Mouse (Mus musculus) embryonic facial prominence, embryonic 15.5 days (tissue): ENCODE measurements around the gene Cap1. TPM values are rescaled to one million over a fixed set of nuclear protein-coding genes. Genes with fewer than 3 reads are reported as not detected.

ENCODE experiments used
- ATAC-seq: fragments of 200-750 bp; cut with Nextera tagmentation; 2 replicates; pipeline ENCODE4 v1.8.0; 2017; ENCODE audit warnings: low read depth, moderate TSS enrichment; ENCODE audit not compliant: insufficient number of reproducible peaks, low FRiP score, low TSS enrichment
- H3K27ac ChIP-seq: fragments of 300-500 bp; sonication (generic); replicated peaks from 2 replicates; pipeline ENCODE4 v1.5.1; 2015; ENCODE audit warnings: mild to moderate bottlenecking, inconsistent platforms
- H3K27me3 ChIP-seq: fragments of 300-500 bp; sonication (generic); 2 replicates; pipeline ENCODE4 v1.6.1; 2015; ENCODE audit warnings: inconsistent platforms
- H3K36me3 ChIP-seq: fragments of 300-500 bp; sonication (generic); 2 replicates; pipeline ENCODE4 v1.6.1; 2015; ENCODE audit warnings: mild to moderate bottlenecking, inconsistent platforms
- H3K4me1 ChIP-seq: fragments of 300-500 bp; sonication (generic); 2 replicates; pipeline ENCODE4 v1.6.1; 2015; ENCODE audit warnings: inconsistent platforms
- H3K4me2 ChIP-seq: fragments of 300-500 bp; sonication (generic); replicated peaks from 2 replicates; pipeline ENCODE4 v1.6.1; 2015; ENCODE audit warnings: mild to moderate bottlenecking, inconsistent platforms
- H3K4me3 ChIP-seq: fragments of 300-500 bp; sonication (generic); replicated peaks from 2 replicates; pipeline ENCODE4 v1.5.1; 2015; ENCODE audit warnings: mild to moderate bottlenecking, inconsistent platforms
- H3K9ac ChIP-seq: fragments of 300-500 bp; sonication (generic); 2 replicates; pipeline ENCODE4 v1.6.1; 2015; ENCODE audit warnings: inconsistent platforms
- H3K9me3 ChIP-seq: fragments of 300-500 bp; sonication (generic); replicated peaks from 2 replicates; pipeline ENCODE4 v1.6.1; 2016; ENCODE audit warnings: inconsistent platforms
- WGBS: fragments of 180-500 bp; shearing (Covaris S2); methylation state at CpG from one replicate; pipeline ENCODE4 v1.1.7; 2015; 5-methylcytosine and 5-hydroxymethylcytosine counted together
- polyA plus RNA-seq: library from polyadenylated mRNA; unstranded; fragments of >200 nt; fragmentation: Nextera tagmentation; extraction: Ambion mirVana; gene quantifications from 2 replicates; pipeline ENCODE4 v1.2.1, GENCODE M21; 2015

Gene Cap1
- polyA plus RNA-seq, 1 experiment from 2014 or later, result 74.5 TPM

DNA sequence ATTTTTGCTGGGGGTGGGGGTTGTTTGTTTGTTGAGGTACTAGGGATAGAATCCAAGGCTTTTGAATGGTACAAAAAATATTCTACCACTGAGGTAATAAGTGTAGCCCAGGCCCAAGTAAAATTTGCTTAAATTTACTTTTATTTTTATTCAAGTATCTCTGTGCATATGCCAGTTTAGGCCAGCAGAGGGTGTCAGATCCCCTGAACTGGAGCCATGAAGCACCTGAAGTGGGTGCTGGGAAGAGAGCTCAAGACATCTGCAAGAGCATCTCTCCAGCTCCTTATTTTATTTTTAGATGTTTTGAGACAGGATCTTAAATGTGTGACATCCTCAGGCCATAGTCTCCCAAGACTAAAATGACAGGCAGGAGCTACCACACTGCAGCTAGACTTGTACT, 15.8 kb downstream of the Cap1 start:
- no peaks in the 10 kb centered on the region for H3K4me1 ChIP-seq
- no peak overlapping the region for H3K4me2 ChIP-seq
- H3K9ac ChIP-seq, result no peak overlapping the region
- H3K27me3 ChIP-seq, result no peaks in the 10 kb centered on the region
- H3K4me3 ChIP-seq, result no peak overlapping the region
- no peaks in the 10 kb centered on the region for H3K9me3 ChIP-seq
- peaks cover 66% of the 10 kb centered on the region for H3K36me3 ChIP-seq
- ATAC-seq, result no peak
- no peak overlapping the region for H3K27ac ChIP-seq

DNA sequence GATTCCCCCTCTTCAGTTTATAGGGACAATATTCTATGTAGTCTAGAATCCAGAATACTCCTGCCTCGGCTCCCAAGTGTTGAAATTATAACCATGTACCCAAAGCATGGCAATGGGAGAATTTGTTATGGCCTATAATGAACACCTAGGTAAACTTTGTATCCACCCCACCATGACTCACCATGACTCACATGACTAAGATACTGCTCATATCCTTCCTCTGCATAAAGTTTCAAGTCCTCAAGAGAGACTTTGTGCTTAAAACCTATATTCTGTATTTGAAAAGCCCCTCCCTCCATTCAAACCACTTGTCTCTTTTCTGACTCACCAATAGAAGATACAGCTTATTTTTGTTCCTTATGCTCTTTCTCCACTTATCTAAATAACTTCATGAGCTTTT, 17.8 kb downstream of the Cap1 start:
- no peak for ATAC-seq
- no peak overlapping the region for H3K4me2 ChIP-seq
- H3K4me3 ChIP-seq, result no peak overlapping the region
- WGBS, result 86% methylated on average over 1 of the region's 1 CpGs
- no peak overlapping the region for H3K9ac ChIP-seq
- no peaks in the 10 kb centered on the region for H3K27me3 ChIP-seq
- no peaks in the 10 kb centered on the region for H3K9me3 ChIP-seq
- peaks cover 86% of the 10 kb centered on the region for H3K36me3 ChIP-seq
- no peak overlapping the region for H3K27ac ChIP-seq
- H3K4me1 ChIP-seq, result no peaks in the 10 kb centered on the region

DNA sequence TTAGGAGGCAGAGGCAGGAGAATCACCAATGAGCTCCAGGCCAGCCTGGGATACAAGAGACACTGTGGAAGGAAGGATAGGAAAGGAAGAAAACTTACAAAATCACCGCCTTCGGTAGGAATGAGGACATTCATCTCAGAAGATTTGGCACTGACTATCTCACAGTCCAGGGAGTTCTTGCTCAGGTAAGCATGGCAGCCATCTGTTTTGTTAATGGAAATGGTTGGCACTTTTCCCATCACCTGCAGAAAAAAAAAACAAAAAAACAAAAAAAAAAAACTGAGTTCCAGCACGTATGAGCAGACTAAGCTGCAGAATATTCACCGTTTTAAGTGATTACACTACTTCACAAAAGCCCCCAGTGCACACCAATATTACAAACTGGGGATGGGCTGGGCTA, 24.0 kb downstream of the Cap1 start:
- Histone ChIP-seq H3K4me3 (no peak overlapping the region), H3K9me3 (no peaks in the 10 kb centered on the region), H3K36me3 (peaks cover 84% of the 10 kb centered on the region), H3K27me3 (no peaks in the 10 kb centered on the region), H3K27ac (no peak overlapping the region), H3K9ac (no peak overlapping the region), H3K4me1 (no peaks in the 10 kb centered on the region), H3K4me2 (no peak overlapping the region)
- no peak for ATAC-seq
- 88% methylated on average over 4 of the region's 4 CpGs for WGBS

DNA sequence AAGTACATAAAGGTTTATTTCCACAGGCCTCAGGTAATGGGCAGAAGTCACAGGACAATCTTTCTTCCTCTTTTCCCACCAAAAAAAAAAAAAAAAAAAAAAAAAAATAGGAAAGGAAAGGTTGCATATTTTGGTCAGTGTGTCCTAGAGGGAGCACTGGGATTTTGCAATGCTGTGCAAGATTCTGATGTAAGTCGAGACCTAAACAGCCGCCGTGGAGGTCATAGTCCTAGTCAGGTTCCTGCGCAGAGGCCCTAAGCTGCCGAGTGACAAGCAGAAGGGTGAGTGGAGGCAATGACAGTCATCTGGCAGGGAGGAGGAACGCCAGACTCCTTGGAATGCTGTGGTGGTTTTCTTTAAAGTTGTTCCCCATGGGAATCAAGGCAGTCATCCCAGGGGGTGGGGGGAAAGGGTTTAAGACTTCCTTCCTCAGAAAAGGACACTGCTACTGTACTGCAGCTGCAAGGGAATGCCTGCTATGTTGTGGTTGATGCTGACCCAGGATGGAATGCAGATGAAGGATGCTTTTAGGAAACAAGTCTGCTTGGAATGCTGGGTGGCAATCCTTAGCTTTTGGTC, 26.7 kb downstream of the Cap1 start:
- 58% methylated on average over 6 of the region's 6 CpGs for WGBS
- H3K36me3 ChIP-seq, result peaks cover 85% of the 10 kb centered on the region
- H3K27me3 ChIP-seq, result no peaks in the 10 kb centered on the region

DNA sequence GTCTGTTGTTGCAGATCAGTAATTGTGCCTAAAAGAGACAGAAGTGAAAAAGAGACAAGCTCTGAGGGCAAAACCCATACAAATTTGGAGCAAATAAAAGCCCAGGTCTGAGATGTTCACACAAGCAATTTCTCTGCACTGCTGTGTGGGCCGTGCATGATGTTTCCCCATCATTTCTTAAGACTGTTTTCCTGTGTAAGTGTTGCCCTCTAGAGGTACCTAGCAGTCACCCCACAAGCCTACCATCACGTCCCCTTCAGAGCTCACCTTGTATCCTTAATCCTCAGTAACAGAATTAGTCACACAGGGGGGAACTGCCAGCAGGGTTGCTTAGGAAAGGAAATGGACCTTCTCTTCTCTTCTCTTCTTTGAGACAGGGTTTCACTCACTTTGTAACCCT, 27.9 kb downstream of the Cap1 start:
- no peak for ATAC-seq
- H3K27ac ChIP-seq, result no peak overlapping the region
- peaks cover 81% of the 10 kb centered on the region for H3K36me3 ChIP-seq
- H3K4me3 ChIP-seq, result no peak overlapping the region
- H3K9me3 ChIP-seq, result no peaks in the 10 kb centered on the region
- 48% methylated on average over 2 of the region's 2 CpGs for WGBS
- no peak overlapping the region for H3K4me2 ChIP-seq
- no peaks in the 10 kb centered on the region for H3K27me3 ChIP-seq
- no peaks in the 10 kb centered on the region for H3K4me1 ChIP-seq
- H3K9ac ChIP-seq, result no peak overlapping the region

More for the DNA sequence above, 26.7 kb downstream of the Cap1 start:
- H3K4me3 ChIP-seq, result no peak overlapping the region
- H3K9me3 ChIP-seq, result no peaks in the 10 kb centered on the region
- 0 out of 2 replicates have a peak, but pooled peaks have one; percentile 39 for ATAC-seq
- H3K4me2 ChIP-seq, result no peak overlapping the region
- no peaks in the 10 kb centered on the region for H3K4me1 ChIP-seq
- H3K9ac ChIP-seq, result no peak overlapping the region
- no peak overlapping the region for H3K27ac ChIP-seq

DNA sequence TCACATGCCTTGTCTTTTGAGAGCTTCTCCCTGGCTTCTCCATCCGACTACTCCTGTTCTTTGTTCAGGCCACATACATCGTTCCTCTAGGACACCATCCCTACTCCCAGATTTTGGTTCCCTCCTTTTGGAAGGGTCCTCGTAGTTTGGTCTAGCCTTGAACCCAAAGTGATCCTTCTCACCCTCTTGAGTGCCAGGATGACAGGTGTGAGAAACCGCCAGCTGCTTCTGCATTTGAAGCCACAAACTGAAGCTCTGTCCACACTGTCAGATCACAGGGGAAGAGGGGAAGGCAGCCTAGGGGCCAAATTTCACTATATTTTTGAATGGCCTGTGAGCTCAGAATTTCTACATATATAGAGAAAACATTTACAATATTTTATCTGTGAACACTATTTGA, 31.1 kb downstream of the Cap1 start:
- H3K4me1 ChIP-seq, result no peaks in the 10 kb centered on the region
- no peak overlapping the region for H3K9ac ChIP-seq
- WGBS, result 93% methylated on average over 4 of the region's 4 CpGs
- peaks cover 78% of the 10 kb centered on the region for H3K36me3 ChIP-seq
- no peak overlapping the region for H3K4me3 ChIP-seq
- no peak overlapping the region for H3K4me2 ChIP-seq
- H3K27ac ChIP-seq, result no peak overlapping the region
- H3K9me3 ChIP-seq, result no peaks in the 10 kb centered on the region
- H3K27me3 ChIP-seq, result no peaks in the 10 kb centered on the region
- no peak for ATAC-seq

DNA sequence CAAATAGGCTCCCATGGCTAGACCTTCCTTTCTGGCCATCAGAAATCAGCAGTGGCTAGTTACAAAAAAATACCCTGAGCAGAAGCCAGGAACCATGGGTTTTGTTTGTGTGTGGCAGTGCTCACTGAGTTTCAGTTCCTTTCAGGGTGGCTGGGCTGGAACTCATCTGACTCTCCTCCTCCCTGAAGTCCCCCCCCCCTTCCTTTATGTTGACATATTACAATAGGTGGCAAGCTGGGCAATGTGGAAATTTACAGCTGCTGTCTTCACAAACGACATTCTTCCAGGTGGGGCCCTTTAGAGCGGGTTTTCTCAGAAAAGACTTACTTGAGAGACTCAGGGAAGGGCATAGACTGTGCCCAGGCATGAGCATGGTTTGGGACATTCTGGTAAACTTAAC, 32.2 kb downstream of the Cap1 start:
- no peak for ATAC-seq
- H3K4me1 ChIP-seq, result no peaks in the 10 kb centered on the region
- no peaks in the 10 kb centered on the region for H3K9me3 ChIP-seq
- no peak overlapping the region for H3K9ac ChIP-seq
- no peak overlapping the region for H3K27ac ChIP-seq
- no peaks in the 10 kb centered on the region for H3K27me3 ChIP-seq
- H3K4me3 ChIP-seq, result no peak overlapping the region
- no peak overlapping the region for H3K4me2 ChIP-seq
- peaks cover 80% of the 10 kb centered on the region for H3K36me3 ChIP-seq
- 61% methylated on average over 2 of the region's 2 CpGs for WGBS

DNA sequence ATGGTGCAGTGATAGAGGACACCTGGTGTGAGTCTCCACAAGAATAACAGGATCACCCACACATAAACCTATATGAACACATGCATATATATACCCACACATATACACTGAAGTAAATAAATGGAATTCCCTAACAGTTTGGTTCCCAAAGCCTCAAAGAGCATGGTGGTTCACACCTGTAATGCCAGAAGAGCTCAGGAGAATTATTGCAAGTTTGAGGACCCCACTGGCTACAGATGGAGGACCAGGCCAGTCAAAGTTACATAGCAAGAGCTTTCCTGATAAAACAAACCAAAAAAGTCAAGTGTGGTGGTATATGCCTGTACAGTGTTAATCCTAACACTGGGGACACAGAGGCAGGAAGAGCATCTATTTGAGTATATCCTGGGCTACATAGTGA, 34.3 kb downstream of the Cap1 start:
- no peak overlapping the region for H3K4me3 ChIP-seq
- no peak overlapping the region for H3K27ac ChIP-seq
- no peaks in the 10 kb centered on the region for H3K4me1 ChIP-seq
- no peak overlapping the region for H3K9ac ChIP-seq
- peaks cover 79% of the 10 kb centered on the region for H3K36me3 ChIP-seq
- ATAC-seq, result no peak
- H3K9me3 ChIP-seq, result no peaks in the 10 kb centered on the region
- H3K27me3 ChIP-seq, result no peaks in the 10 kb centered on the region
- H3K4me2 ChIP-seq, result no peak overlapping the region

DNA sequence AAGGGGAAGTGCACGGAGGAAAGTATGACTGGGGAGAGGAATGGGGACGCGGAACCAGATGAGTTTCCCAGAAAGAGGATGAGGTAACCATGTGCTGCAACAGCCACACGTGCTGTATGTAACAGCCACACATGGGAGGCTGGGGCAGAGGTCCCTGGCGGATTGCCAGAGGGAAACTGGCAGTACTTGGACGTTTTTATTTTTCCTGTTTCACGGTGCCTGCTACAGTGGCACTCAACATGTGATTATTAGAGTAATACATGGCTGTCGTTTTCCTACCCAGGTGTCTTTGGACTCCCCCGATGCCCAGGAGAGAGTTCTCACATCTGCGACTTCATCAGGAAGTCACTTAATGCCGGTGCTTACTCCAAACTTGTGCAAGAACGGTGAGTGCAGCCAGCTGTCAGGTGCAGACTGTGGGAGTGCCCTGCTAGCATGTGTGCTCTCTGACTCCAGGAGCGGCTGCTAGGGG, 37.7 kb downstream of the Cap1 start:
- WGBS, result 60% methylated on average over 13 of the region's 13 CpGs
- H3K4me3 ChIP-seq, result no peak overlapping the region
- H3K27ac ChIP-seq, result no peak overlapping the region
- H3K4me2 ChIP-seq, result no peak overlapping the region
- H3K36me3 ChIP-seq, result peaks cover 70% of the 10 kb centered on the region
- H3K9me3 ChIP-seq, result no peaks in the 10 kb centered on the region
- peak; percentile 39; the same call in 1 of the 2 replicates for ATAC-seq
- no peak overlapping the region for H3K9ac ChIP-seq
- H3K27me3 ChIP-seq, result no peaks in the 10 kb centered on the region
- H3K4me1 ChIP-seq, result no peaks in the 10 kb centered on the region

DNA sequence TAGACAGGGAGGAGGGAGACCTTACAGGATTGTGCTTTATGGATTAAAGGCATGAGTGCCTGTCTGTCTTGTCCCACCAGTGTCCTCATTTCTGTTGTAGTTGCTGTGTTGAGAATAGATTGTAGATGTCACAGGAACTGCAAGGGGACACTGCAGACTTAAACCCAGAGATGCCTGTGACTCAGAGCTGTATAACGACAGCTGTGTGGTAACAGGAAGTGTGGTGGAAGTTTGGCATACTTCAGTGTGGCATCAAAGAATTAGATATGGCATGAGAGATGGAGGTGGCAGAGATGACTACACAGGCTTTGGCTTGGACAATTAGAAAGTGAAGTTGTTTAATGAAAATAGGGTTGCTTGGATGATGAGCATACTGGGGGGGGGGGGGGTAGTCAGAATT, 47.4 kb downstream of the Cap1 start:
- no peak overlapping the region for H3K4me2 ChIP-seq
- no peaks in the 10 kb centered on the region for H3K27me3 ChIP-seq
- H3K9ac ChIP-seq, result no peak overlapping the region
- no peak overlapping the region for H3K27ac ChIP-seq
- H3K4me1 ChIP-seq, result peaks cover 12% of the 10 kb centered on the region
- no peak overlapping the region for H3K4me3 ChIP-seq
- no peaks in the 10 kb centered on the region for H3K9me3 ChIP-seq
- ATAC-seq, result no peak
- WGBS, result 59% methylated on average over 1 of the region's 1 CpGs
- peaks cover 18% of the 10 kb centered on the region; the same call in 1 of the 2 replicates for H3K36me3 ChIP-seq

DNA sequence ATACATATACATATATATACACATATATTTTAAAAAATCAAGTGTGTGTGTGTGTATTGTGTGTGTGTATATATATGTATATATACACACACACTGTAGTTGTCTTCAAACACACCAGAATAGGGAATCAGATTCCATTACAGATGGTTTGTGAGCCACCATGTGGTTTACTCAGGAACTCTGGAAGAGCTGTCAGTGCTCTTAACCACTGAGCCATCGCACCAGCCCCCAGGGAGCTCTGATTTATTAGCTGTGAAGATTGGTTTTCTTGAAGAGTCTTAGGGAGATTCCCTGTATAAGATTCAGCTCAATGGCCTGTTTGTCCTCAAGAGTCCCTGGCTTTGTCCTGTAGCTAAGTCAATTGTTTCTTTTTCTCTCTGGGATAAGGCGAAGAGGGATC, 47.9 kb downstream of the Cap1 start:
- no peak for ATAC-seq
- H3K4me1 ChIP-seq, result peaks cover 12% of the 10 kb centered on the region
- no peak overlapping the region for H3K4me2 ChIP-seq
- H3K9me3 ChIP-seq, result no peaks in the 10 kb centered on the region
- no peaks in the 10 kb centered on the region for H3K27me3 ChIP-seq
- H3K4me3 ChIP-seq, result no peak overlapping the region
- H3K9ac ChIP-seq, result no peak overlapping the region
- peaks cover 18% of the 10 kb centered on the region; the same call in 1 of the 2 replicates for H3K36me3 ChIP-seq
- 82% methylated on average over 2 of the region's 2 CpGs for WGBS
- H3K27ac ChIP-seq, result no peak overlapping the region

DNA sequence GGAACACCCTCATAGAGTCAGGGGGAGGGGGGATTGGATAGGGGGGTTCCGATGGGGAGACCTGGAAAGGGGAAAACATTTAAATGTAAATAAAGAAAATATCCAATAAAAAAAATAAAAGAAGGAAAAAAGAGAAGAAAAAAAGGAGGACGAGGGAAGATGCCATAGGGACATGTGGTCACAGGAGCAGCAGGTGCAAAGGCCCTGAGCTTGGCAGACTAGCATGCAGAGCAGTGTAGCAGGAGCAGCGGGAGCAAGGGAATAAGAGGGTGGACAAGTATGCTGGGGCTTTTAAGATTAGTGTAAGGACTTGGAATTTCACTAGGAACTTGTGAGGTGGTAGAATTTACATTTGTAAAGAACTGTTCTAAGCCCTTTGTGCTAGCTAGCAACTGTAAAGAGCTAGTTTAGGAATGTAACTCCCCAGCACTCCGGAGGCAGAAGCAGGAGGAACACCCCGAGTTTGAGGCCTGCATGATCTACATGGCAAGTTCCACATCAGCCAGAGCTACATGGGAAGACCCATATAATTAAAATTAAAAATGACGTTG, 48.6 kb downstream of the Cap1 start:
- H3K27me3 ChIP-seq, result no peaks in the 10 kb centered on the region
- WGBS, result 72% methylated on average over 6 of the region's 6 CpGs
- ATAC-seq, result no peak
- no peak overlapping the region for H3K9ac ChIP-seq
- peaks cover 18% of the 10 kb centered on the region; the same call in 1 of the 2 replicates for H3K36me3 ChIP-seq
- H3K4me1 ChIP-seq, result peaks cover 12% of the 10 kb centered on the region
- no peak overlapping the region for H3K27ac ChIP-seq
- H3K9me3 ChIP-seq, result no peaks in the 10 kb centered on the region
- peak overlapping the region; percentile 83 for H3K4me2 ChIP-seq
- peak overlapping the region; percentile 76; the same call in 1 of the 2 replicates for H3K4me3 ChIP-seq
